Mouse (Mus musculus) lung, embryonic 14.5 days (tissue): ENCODE data around the gene Samd4. TPM values are rescaled to one million over a fixed set of nuclear protein-coding genes. Genes with fewer than 3 reads are reported as not detected.

Experiments
- ATAC-seq: fragments of 200-750 bp; cut with Nextera tagmentation; 2 replicates; pipeline ENCODE4 v1.8.0; 2017; ENCODE audit warnings: mild to moderate bottlenecking, moderate TSS enrichment, moderate library complexity; ENCODE audit not compliant: insufficient read depth
- DNase-seq: peaks from one replicate; pipeline ENCODE4 v3.0.0-alpha.2; 2015
- H3K27ac ChIP-seq: fragments of 300-500 bp; sonication (generic); 2 replicates; pipeline ENCODE4 v1.5.1; 2014; ENCODE audit warnings: low read depth, mild to moderate bottlenecking, moderate library complexity
- H3K27me3 ChIP-seq: fragments of 300-500 bp; sonication (generic); 2 replicates; pipeline ENCODE4 v1.6.1; 2014; ENCODE audit warnings: low read length, control low read depth; ENCODE audit not compliant: insufficient read depth
- H3K36me3 ChIP-seq: fragments of 300-500 bp; sonication (generic); 2 replicates; pipeline ENCODE4 v1.6.1; 2014; ENCODE audit warnings: control low read depth; ENCODE audit not compliant: insufficient read depth
- H3K4me1 ChIP-seq: fragments of 300-500 bp; sonication (generic); 2 replicates; pipeline ENCODE4 v1.6.1; 2014; ENCODE audit warnings: antibody characterized with exemption, control low read depth; ENCODE audit not compliant: insufficient read depth
- H3K4me2 ChIP-seq: fragments of 300-500 bp; sonication (generic); 2 replicates; pipeline ENCODE4 v1.6.1; 2014; ENCODE audit warnings: mild to moderate bottlenecking
- H3K4me3 ChIP-seq: fragments of 300-500 bp; sonication (generic); 2 replicates; pipeline ENCODE4 v1.5.1; 2014; ENCODE audit warnings: low read depth, low read length
- H3K9ac ChIP-seq: fragments of 300-500 bp; sonication (generic); 2 replicates; pipeline ENCODE4 v1.6.1; 2014
- H3K9me3 ChIP-seq: fragments of 300-500 bp; sonication (generic); 2 replicates; pipeline ENCODE4 v1.6.1; 2016; ENCODE audit warnings: low read depth, low read length, control low read depth
- CTCF ChIP-seq: IDR thresholded peaks from 2 replicates; pipeline ENCODE4 v1.5.1; 2016; ENCODE audit warnings: antibody characterized with exemption, low read depth
- WGBS: fragments of 180-500 bp; shearing (Covaris S2); extraction: QIAGEN DNeasy Blood & Tissue Kit; methylation state at CpG from one replicate; pipeline ENCODE4 v1.1.7; 2014; 5-methylcytosine and 5-hydroxymethylcytosine counted together
- polyA plus RNA-seq: library from polyadenylated mRNA; unstranded; fragments of >200 nt; fragmentation: Nextera tagmentation; extraction: Ambion mirVana; gene quantifications from 2 replicates; pipeline ENCODE4 v1.2.1, GENCODE M21; 2014

The Samd4 gene
- polyA plus RNA-seq, 1 experiment from 2014 or later, result 4.6 TPM

- no peaks in the 10 kb centered on the region for H3K36me3 ChIP-seq
- no peaks in the 10 kb centered on the region for H3K9me3 ChIP-seq
- H3K27me3 ChIP-seq, result no peaks in the 10 kb centered on the region
- no peaks in the 10 kb centered on the region for H3K4me1 ChIP-seq
- 83% methylated on average over 3 of the region's 3 CpGs for WGBS
- H3K4me3 ChIP-seq, result no peak overlapping the region
- no peak overlapping the region for H3K9ac ChIP-seq
- no peak for TF ChIP-seq CTCF
- H3K27ac ChIP-seq, result no peak overlapping the region
- DNase-seq (no peak), ATAC-seq (no peak)
- H3K4me2 ChIP-seq, result no peak overlapping the region
Observed at GRCm38 (mm10) chr14:46990450-46990849, 107.8 kb downstream of the Samd4 start.

DNA sequence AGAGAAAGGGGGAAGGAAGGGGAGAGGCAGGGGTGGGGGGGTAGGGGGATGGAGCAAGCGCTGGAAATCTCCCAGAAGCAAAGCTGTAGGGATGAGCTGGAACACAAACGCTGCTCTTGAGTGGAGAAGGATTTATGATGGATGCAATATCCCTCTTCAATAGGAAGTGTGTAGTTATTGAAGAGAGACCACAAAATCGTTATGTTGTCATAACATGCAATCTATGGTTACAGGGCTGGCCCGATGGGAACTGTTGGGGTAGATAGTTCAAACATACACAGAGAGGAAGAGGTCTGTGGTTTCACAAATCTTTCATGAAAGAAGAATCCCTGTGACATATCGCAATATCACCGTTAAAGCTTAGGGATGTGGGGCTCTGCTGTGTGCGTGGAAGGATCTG lies 112.0 kb downstream of the Samd4 start:
- 75% methylated on average over 7 of the region's 7 CpGs for WGBS
- Histone ChIP-seq H3K9ac (no peak overlapping the region), H3K9me3 (no peaks in the 10 kb centered on the region), H3K4me3 (no peak overlapping the region), H3K4me1 (no peaks in the 10 kb centered on the region), H3K4me2 (no peak overlapping the region), H3K36me3 (no peaks in the 10 kb centered on the region), H3K27ac (no peak overlapping the region), H3K27me3 (no peaks in the 10 kb centered on the region)
- ATAC-seq (no peak), DNase-seq (no peak)
- TF ChIP-seq CTCF, result no peak

GRCm38 (mm10) chr14:46999321-47000025 lies 116.8 kb downstream of the Samd4 start:
- Histone ChIP-seq H3K36me3 (no peaks in the 10 kb centered on the region), H3K4me1 (no peaks in the 10 kb centered on the region), H3K9ac (no peak overlapping the region), H3K9me3 (no peaks in the 10 kb centered on the region), H3K4me2 (no peak overlapping the region), H3K4me3 (no peak overlapping the region), H3K27ac (no peak overlapping the region), H3K27me3 (no peaks in the 10 kb centered on the region)
- no peak for TF ChIP-seq CTCF
- whole genome bisulfite sequencing, result 50% methylated on average over 9 of the region's 9 CpGs
- ATAC-seq, result no peak
- peak; percentile 31 for DNase-seq

GRCm38 (mm10) chr14:47000096-47000736 lies 117.6 kb downstream of the Samd4 start:
- no peak overlapping the region for H3K27ac ChIP-seq
- no peak overlapping the region for H3K4me3 ChIP-seq
- H3K4me2 ChIP-seq, result no peak overlapping the region
- no peaks in the 10 kb centered on the region for H3K27me3 ChIP-seq
- no peak overlapping the region for H3K9ac ChIP-seq
- H3K36me3 ChIP-seq, result no peaks in the 10 kb centered on the region
- DNase-seq, result no peak
- TF ChIP-seq CTCF, result no peak
- 57% methylated on average over 11 of the region's 11 CpGs for WGBS
- no peak for ATAC-seq
- H3K4me1 ChIP-seq, result no peaks in the 10 kb centered on the region
- no peaks in the 10 kb centered on the region for H3K9me3 ChIP-seq

- no peak overlapping the region for H3K27ac ChIP-seq
- H3K4me3 ChIP-seq, result no peak overlapping the region
- no peak for TF ChIP-seq CTCF
- H3K4me1 ChIP-seq, result no peaks in the 10 kb centered on the region
- no peak for DNase-seq
- H3K36me3 ChIP-seq, result no peaks in the 10 kb centered on the region
- no peak for ATAC-seq
- H3K4me2 ChIP-seq, result no peak overlapping the region
- no peaks in the 10 kb centered on the region for H3K27me3 ChIP-seq
- WGBS, result 44% methylated on average over 24 of the region's 24 CpGs
- no peak overlapping the region for H3K9ac ChIP-seq
- H3K9me3 ChIP-seq, result no peaks in the 10 kb centered on the region
Observed at GRCm38 (mm10) chr14:47000786-47001761, 118.4 kb downstream of the Samd4 start.

GRCm38 (mm10) chr14:47004161-47004560 lies 121.5 kb downstream of the Samd4 start:
- Histone ChIP-seq H3K27me3 (no peaks in the 10 kb centered on the region), H3K36me3 (no peaks in the 10 kb centered on the region), H3K9me3 (no peaks in the 10 kb centered on the region), H3K4me2 (no peak overlapping the region), H3K4me3 (no peak overlapping the region), H3K9ac (no peak overlapping the region), H3K4me1 (no peaks in the 10 kb centered on the region), H3K27ac (no peak overlapping the region)
- ATAC-seq (no peak), DNase-seq (peak; percentile 38)
- 28% methylated on average over 3 of the region's 3 CpGs for WGBS
- TF ChIP-seq CTCF, result peak; percentile 51
